Mouse (Mus musculus) CH12.LX (cell line): Measurements from ENCODE around the gene Ugt1a8. TPM values are rescaled to one million over a fixed set of nuclear protein-coding genes. Genes with fewer than 3 reads are reported as not detected.

Experiments used
- DNase-seq: peaks from one replicate; pipeline ENCODE4 v3.0.0-alpha.2; 2013; ENCODE audit errors: extremely low read depth
- H3K27ac ChIP-seq: 2 replicates; pipeline ENCODE4 v1.5.1; 2012; ENCODE audit warnings: low read depth, mild to moderate bottlenecking, control low read depth, moderate library complexity; ENCODE audit not compliant: insufficient read depth
- H3K27me3 ChIP-seq: replicated peaks from 2 replicates; pipeline ENCODE3; 2012; ENCODE audit warnings: inconsistent platforms
- H3K36me3 ChIP-seq, 2 experiments: replicated peaks in 1 of 2; 2 replicates each; pipeline versions ENCODE3 to v1.6.1; 2012; ENCODE audit warnings: inconsistent platforms in 1 of 2, low read length in 1 of 2, mild to moderate bottlenecking in 1 of 2, mixed read lengths in 1 of 2, moderate library complexity in 1 of 2; ENCODE audit not compliant: control insufficient read depth in 1 of 2, insufficient read depth in 1 of 2
- H3K4me1 ChIP-seq, 2 experiments: 2 replicates each; pipeline ENCODE4 v1.6.1; 2012; ENCODE audit warnings: inconsistent platforms in 1 of 2, moderate library complexity in 1 of 2; ENCODE audit not compliant: insufficient read depth in 2 of 2, control insufficient read depth in 1 of 2
- H3K4me2 ChIP-seq: 2 replicates; pipeline ENCODE4 v1.6.1; 2012; ENCODE audit warnings: low read depth, mild to moderate bottlenecking, control low read depth; ENCODE audit not compliant: poor library complexity, insufficient read depth, severe bottlenecking
- H3K4me3 ChIP-seq, 3 experiments: fragments of 150-350 bp in 1 of 3; sonication (generic) in 1 of 3; replicated peaks in 1 of 3; 2 replicates each; pipeline versions ENCODE3 to v1.5.1; 2011 to 2012; ENCODE audit warnings: low read depth in 2 of 3, low read length in 2 of 3, mild to moderate bottlenecking in 2 of 3, moderate library complexity in 2 of 3, control low read depth in 1 of 3, improper control_type of control experiment in 1 of 3, inconsistent platforms in 1 of 3, mixed read lengths in 1 of 3; ENCODE audit not compliant: poor library complexity in 1 of 3
- H3K79me2 ChIP-seq: replicated peaks from 2 replicates; pipeline ENCODE4 v1.6.1; 2012; ENCODE audit warnings: mild to moderate bottlenecking, moderate library complexity; ENCODE audit not compliant: control insufficient read depth, poor library complexity, insufficient read depth, severe bottlenecking; ENCODE audit errors: extremely low read depth
- H3K9ac ChIP-seq: 2 replicates; pipeline ENCODE4 v1.6.1; 2012; ENCODE audit warnings: low read depth, mild to moderate bottlenecking, control low read depth, moderate library complexity; ENCODE audit not compliant: insufficient read depth
- H3K9me3 ChIP-seq: replicated peaks from 2 replicates; pipeline ENCODE3; 2012; ENCODE audit warnings: low read length, inconsistent platforms, mixed read lengths
- EP300 ChIP-seq: IDR thresholded peaks from 2 replicates; pipeline ENCODE4 v1.6.1; 2011; ENCODE audit warnings: low read length, improper control_type of control experiment
- ETS1 ChIP-seq: conservative IDR thresholded peaks from 2 replicates; pipeline ENCODE4 v1.6.1; 2012; ENCODE audit warnings: low read depth, mild to moderate bottlenecking, inconsistent platforms, low read length, improper control_type of control experiment, moderate library complexity
- GABPA ChIP-seq: IDR thresholded peaks from 2 replicates; pipeline ENCODE4 v1.6.1; 2012; ENCODE audit warnings: low read depth, low read length, improper control_type of control experiment, inconsistent platforms; ENCODE audit not compliant: insufficient replicate concordance
- IRF4 ChIP-seq: IDR thresholded peaks from 2 replicates; pipeline ENCODE4 v1.6.1; 2014; ENCODE audit warnings: low read depth, mild to moderate bottlenecking, inconsistent platforms, low read length, improper control_type of control experiment
- JUN ChIP-seq: IDR thresholded peaks from 2 replicates; pipeline ENCODE4 v1.6.1; 2011; ENCODE audit warnings: low read depth, mild to moderate bottlenecking, low read length, improper control_type of control experiment, moderate library complexity; ENCODE audit not compliant: insufficient read depth
- JUND ChIP-seq: conservative IDR thresholded peaks from 2 replicates; pipeline ENCODE4 v1.6.1; 2011; ENCODE audit warnings: low read depth, low read length, improper control_type of control experiment
- MAFK ChIP-seq: IDR thresholded peaks from 2 replicates; pipeline ENCODE4 v1.6.1; 2011; ENCODE audit warnings: low read length, improper control_type of control experiment; ENCODE audit not compliant: insufficient replicate concordance
- MAX ChIP-seq: IDR thresholded peaks from 2 replicates; pipeline ENCODE4 v1.6.1; 2011; ENCODE audit warnings: low read length, improper control_type of control experiment
- MAZ ChIP-seq: IDR thresholded peaks from 2 replicates; pipeline ENCODE4 v1.6.1; 2012; ENCODE audit warnings: low read depth, mild to moderate bottlenecking, inconsistent platforms, low read length, improper control_type of control experiment, moderate library complexity
- MEF2A ChIP-seq: IDR thresholded peaks from 2 replicates; pipeline ENCODE4 v1.6.1; 2014; ENCODE audit warnings: low read depth, mild to moderate bottlenecking, inconsistent platforms, low read length, improper control_type of control experiment, borderline replicate concordance
- MYC ChIP-seq: IDR thresholded peaks from 2 replicates; pipeline ENCODE4 v1.6.1; 2011; ENCODE audit warnings: low read depth, mild to moderate bottlenecking, improper control_type of control experiment, low read length
- NELFE ChIP-seq: IDR thresholded peaks from 2 replicates; pipeline ENCODE4 v1.6.1; 2011; ENCODE audit warnings: low read depth, low read length, improper control_type of control experiment
- RCOR1 ChIP-seq: conservative IDR thresholded peaks from 2 replicates; pipeline ENCODE4 v1.6.1; 2012; ENCODE audit warnings: low read depth, mild to moderate bottlenecking, inconsistent platforms, low read length, improper control_type of control experiment
- SIN3A ChIP-seq: IDR thresholded peaks from 2 replicates; pipeline ENCODE4 v1.6.1; 2012; ENCODE audit warnings: low read length, improper control_type of control experiment, inconsistent platforms
- TBP ChIP-seq: conservative IDR thresholded peaks from 2 replicates; pipeline ENCODE4 v1.6.1; 2011; ENCODE audit warnings: low read depth, low read length, improper control_type of control experiment
- TCF12 ChIP-seq: IDR thresholded peaks from 2 replicates; pipeline ENCODE4 v1.6.1; 2014; ENCODE audit warnings: low read depth, mild to moderate bottlenecking, inconsistent platforms, low read length, improper control_type of control experiment
- UBTF ChIP-seq: IDR thresholded peaks from 2 replicates; pipeline ENCODE4 v1.6.1; 2012; ENCODE audit warnings: low read depth, mild to moderate bottlenecking, inconsistent platforms, low read length, improper control_type of control experiment, moderate library complexity
- USF1 ChIP-seq: IDR thresholded peaks from 2 replicates; pipeline ENCODE4 v1.6.1; 2014; ENCODE audit warnings: low read depth, mild to moderate bottlenecking, inconsistent platforms, low read length, improper control_type of control experiment
- ZC3H11A ChIP-seq: IDR thresholded peaks from 2 replicates; pipeline ENCODE4 v1.6.1; 2012; ENCODE audit warnings: low read depth, mild to moderate bottlenecking, inconsistent platforms, low read length, improper control_type of control experiment
- ZKSCAN1 ChIP-seq: IDR thresholded peaks from 2 replicates; pipeline ENCODE4 v1.6.1; 2012; ENCODE audit warnings: low read depth, inconsistent platforms, low read length, improper control_type of control experiment, borderline replicate concordance
- ZNF384 ChIP-seq: IDR thresholded peaks from 2 replicates; pipeline ENCODE4 v1.6.1; 2012; ENCODE audit warnings: low read depth, low read length, improper control_type of control experiment, inconsistent platforms
- dilution Hi-C: fragments of 300-500 bp; cut with MboI; formaldehyde crosslinking; loops from 2 replicates; pipeline ENCODE4 v1.14.3; 2020; ENCODE audit warnings: low sequenced_read_pairs; ENCODE audit not compliant: extremely low pct_unique_long_range_greater_than_20kb, extremely low pct_ligation_motif_present
- in situ Hi-C: fragments of 300-500 bp; cut with MboI; formaldehyde crosslinking; loops from 3 replicates; pipeline ENCODE4 v1.14.3; 2019; ENCODE audit warnings: low sequenced_read_pairs, low pct_ligation_motif_present, low pct_unique_long_range_greater_than_20kb, mixed read lengths
- polyA plus RNA-seq: library from polyadenylated mRNA; unstranded; fragments of >175 nt; gene quantifications from 2 replicates; pipeline ENCODE4 v1.2.1, GENCODE M21; 2012; ENCODE audit warnings: low read depth; ENCODE audit not compliant: insufficient read length
- total RNA-seq, 2 experiments: library from RNA; depleted of rRNA; stranded (reverse); fragments of 300-350 nt in 1 of 2; fragments of >200 nt in 1 of 2; gene quantifications; 2 replicates each; pipeline ENCODE4 v1.2.3; 2012 to 2014

Gene Ugt1a8
- total and polyA plus RNA-seq, 3 experiments: not detected

GRCm38 (mm10) chr1:88086125-88086524 lies 1.5 kb upstream of the Ugt1a8 start:
- Histone ChIP-seq H3K4me1 (no peaks in the 10 kb centered on the region), H3K9me3 (no peaks in the 10 kb centered on the region), H3K4me3 (no peak overlapping the region), H3K36me3 (no peaks in the 10 kb centered on the region), H3K27me3 (peaks cover 3% of the 10 kb centered on the region), H3K9ac (no peak overlapping the region), H3K4me2 (no peak overlapping the region), H3K27ac (no peak overlapping the region), H3K79me2 (no peaks in the 10 kb centered on the region)
- in situ Hi-C loops: no loop called here
- dilution Hi-C loops: no loop called here
- no peak for TF ChIP-seq SIN3A
- TF ChIP-seq USF1: no peak
- no peak for TF ChIP-seq GABPA
- TF ChIP-seq ETS1: no peak
- no peak for TF ChIP-seq MEF2A
- TF ChIP-seq TCF12: no peak
- TF ChIP-seq JUN: no peak
- no peak for TF ChIP-seq NELFE
- no peak for TF ChIP-seq MAFK
- no peak for TF ChIP-seq MAZ
- TF ChIP-seq IRF4: no peak
- no peak for TF ChIP-seq RCOR1
- no peak for TF ChIP-seq EP300
- no peak for TF ChIP-seq UBTF
- no peak for TF ChIP-seq ZKSCAN1
- DNase-seq: no peak

- no peak for DNase-seq
- Histone ChIP-seq H3K4me3 (no peak overlapping the region), H3K4me2 (no peak overlapping the region), H3K9me3 (no peaks in the 10 kb centered on the region), H3K27ac (no peak overlapping the region), H3K4me1 (peaks cover 0 to 19% of the 10 kb centered on the region in 2 experiments; a peak in 2 of 4 replicates), H3K36me3 (no peaks in the 10 kb centered on the region), H3K9ac (no peak overlapping the region), H3K79me2 (no peaks in the 10 kb centered on the region), H3K27me3 (no peaks in the 10 kb centered on the region)
- in situ Hi-C loops (no loop called here), dilution Hi-C loops (no loop called here)
- TF ChIP-seq UBTF: no peak
- TF ChIP-seq MAX: no peak
- no peak for TF ChIP-seq ETS1
- no peak for TF ChIP-seq MAZ
- no peak for TF ChIP-seq ZC3H11A
- no peak for TF ChIP-seq SIN3A
- TF ChIP-seq JUND: no peak
- no peak for TF ChIP-seq MEF2A
- TF ChIP-seq MYC: no peak
- TF ChIP-seq EP300: no peak
- TF ChIP-seq ZNF384: no peak
- no peak for TF ChIP-seq USF1
- TF ChIP-seq TBP: no peak
Observed at GRCm38 (mm10) chr1:88092341-88092740, 4.7 kb downstream of the Ugt1a8 start.
